Mouse (Mus musculus) bone marrow macrophage, adult 2 months (primary cell): ENCODE data around the gene Dnajc2.

ENCODE experiments used
- CTCF ChIP-seq: IDR thresholded peaks from 2 replicates; pipeline ENCODE4 v1.5.1; 2012; ENCODE audit warnings: low read depth, mild to moderate bottlenecking, low read length, moderate library complexity
- POLR2A ChIP-seq: IDR thresholded peaks from 2 replicates; pipeline ENCODE4 v1.6.1; 2012; ENCODE audit warnings: mild to moderate bottlenecking, low read depth, low read length, borderline replicate concordance

DNA sequence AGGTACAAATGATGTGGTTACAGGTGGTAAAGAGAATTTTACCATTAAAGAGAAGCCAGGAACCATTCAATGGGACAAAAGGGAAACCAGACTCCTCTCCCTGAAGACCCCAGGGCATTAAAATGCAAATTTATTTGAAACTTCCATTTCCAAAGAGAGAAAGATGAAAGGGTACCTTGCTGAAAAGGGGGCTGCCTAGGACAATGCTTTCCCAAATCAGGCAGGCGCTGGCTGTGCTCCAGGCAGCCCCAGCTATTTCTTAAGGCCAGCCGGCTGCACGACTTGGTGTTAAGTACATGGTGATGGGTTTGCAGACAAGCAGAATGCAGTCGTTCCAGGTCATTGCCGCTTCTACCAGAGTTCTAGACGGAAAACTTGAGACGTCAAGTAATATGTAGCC is 41.3 kb upstream of the Dnajc2 start:
- TF ChIP-seq CTCF (no peak), POLR2A (no peak)
